Mouse (Mus musculus) limb, embryonic 11.5 days (tissue): ENCODE results near the gene Vmn1r193. TPM values are rescaled to one million over a fixed set of nuclear protein-coding genes. Genes with fewer than 3 reads are reported as not detected.
"Not testable (repeated sequence)": the region's sequence is repeated elsewhere in the genome, so short reads cannot be mapped to it uniquely, and the experiment has no call there.

Experiments
- ATAC-seq: fragments of 200-750 bp; cut with Nextera tagmentation; 2 replicates; pipeline ENCODE4 v1.8.0; 2017; ENCODE audit warnings: low read depth; ENCODE audit not compliant: insufficient number of reproducible peaks, low FRiP score, low TSS enrichment
- DNase-seq: peaks from one replicate; pipeline ENCODE4 v3.0.0-alpha.2; 2015; ENCODE audit warnings: low spot score
- H3K27ac ChIP-seq: fragments of 300-500 bp; sonication (generic); replicated peaks from 2 replicates; pipeline ENCODE4 v1.5.1; 2014; ENCODE audit warnings: low read depth, mild to moderate bottlenecking, low read length
- H3K27me3 ChIP-seq: fragments of 300-500 bp; sonication (generic); 2 replicates; pipeline ENCODE4 v1.6.1; 2014; ENCODE audit warnings: mild to moderate bottlenecking, low read length, mixed read lengths; ENCODE audit not compliant: control insufficient read depth, insufficient read depth
- H3K36me3 ChIP-seq: fragments of 300-500 bp; sonication (generic); 2 replicates; pipeline ENCODE4 v1.6.1; 2014; ENCODE audit warnings: mild to moderate bottlenecking, low read length, moderate library complexity, mixed read lengths; ENCODE audit not compliant: control insufficient read depth, insufficient read depth
- H3K4me1 ChIP-seq: fragments of 300-500 bp; sonication (generic); 2 replicates; pipeline ENCODE4 v1.6.1; 2014; ENCODE audit warnings: low read length, mixed read lengths; ENCODE audit not compliant: control insufficient read depth, insufficient read depth
- H3K4me2 ChIP-seq: fragments of 300-500 bp; sonication (generic); 2 replicates; pipeline ENCODE4 v1.6.1; 2014; ENCODE audit warnings: low read depth, mild to moderate bottlenecking, moderate library complexity; ENCODE audit not compliant: severe bottlenecking
- H3K4me3 ChIP-seq: fragments of 300-500 bp; sonication (generic); 2 replicates; pipeline ENCODE4 v1.5.1; 2014; ENCODE audit warnings: low read depth, low read length
- H3K9ac ChIP-seq: fragments of 300-500 bp; sonication (generic); 2 replicates; pipeline ENCODE4 v1.6.1; 2014; ENCODE audit warnings: mild to moderate bottlenecking, low read length
- H3K9me3 ChIP-seq: fragments of 300-500 bp; sonication (generic); 2 replicates; pipeline ENCODE4 v1.6.1; 2016; ENCODE audit warnings: low read length; ENCODE audit not compliant: control insufficient read depth
- WGBS: fragments of 180-500 bp; shearing (Covaris S2); extraction: QIAGEN DNeasy Blood & Tissue Kit; methylation state at CpG from one replicate; pipeline ENCODE4 v1.1.7; 2014; 5-methylcytosine and 5-hydroxymethylcytosine counted together
- polyA plus RNA-seq: library from polyadenylated mRNA; unstranded; fragments of >200 nt; fragmentation: Nextera tagmentation; extraction: Ambion mirVana; gene quantifications from 2 replicates; pipeline ENCODE4 v1.2.1, GENCODE M21; 2014

The Vmn1r193 gene
- polyA plus RNA-seq: not detected in 2 replicates

DNA sequence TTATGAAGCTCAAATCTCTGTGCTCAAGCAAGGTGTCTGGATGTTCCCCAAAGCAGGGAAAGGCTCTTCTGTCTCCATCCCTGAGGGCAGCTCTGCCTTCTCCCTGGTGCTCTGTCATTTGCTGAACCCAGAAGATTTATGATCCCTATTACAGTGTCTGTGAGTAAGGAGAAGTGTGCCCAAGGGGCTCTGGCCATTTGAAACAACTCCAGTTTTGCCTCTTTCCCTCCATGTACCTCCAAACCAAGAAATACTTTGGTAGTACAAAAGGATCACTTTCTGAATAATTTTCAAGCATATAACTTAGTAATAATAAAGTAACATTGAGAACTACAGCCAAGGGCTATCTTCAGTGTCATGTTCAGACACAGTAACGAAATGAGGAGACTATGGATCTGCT lies at the start of gene Vmn1r193:
Vmn1r193 (minus strand) TSS at position 101 of the 400 bp plus-strand sequence.
- H3K4me3 ChIP-seq, ATAC-seq: not testable (repeated sequence)
- WGBS: 76% methylated on average over 1 of the region's 1 CpGs

DNA sequence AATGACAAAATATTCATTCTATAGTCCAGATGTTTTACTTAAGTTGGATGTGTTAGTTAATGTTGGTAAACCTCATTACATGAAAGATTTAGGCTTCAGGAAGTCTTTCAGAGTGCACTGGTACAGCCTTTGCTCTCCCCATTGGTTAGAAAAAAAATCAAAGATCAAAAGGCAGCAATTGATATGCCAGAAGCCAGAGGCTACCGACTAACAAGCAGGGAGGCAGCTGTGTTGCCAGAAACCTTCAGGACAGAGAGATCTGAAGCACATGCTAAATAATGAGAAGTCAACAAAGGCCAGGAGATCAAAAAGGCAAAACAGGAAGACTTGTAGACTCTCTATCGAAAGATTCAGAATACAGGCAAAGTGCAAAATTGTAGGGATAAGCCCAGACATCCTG lies 48.8 kb upstream of the Vmn1r193 start:
- Histone ChIP-seq H3K4me2 (no peak overlapping the region), H3K36me3 (no peaks in the 10 kb centered on the region), H3K27me3 (no peaks in the 10 kb centered on the region), H3K27ac (no peak overlapping the region), H3K9ac (no peak overlapping the region), H3K4me3 (no peak overlapping the region), H3K9me3 (no peaks in the 10 kb centered on the region), H3K4me1 (no peaks in the 10 kb centered on the region)
- DNase-seq: no peak
- 21% methylated on average over 2 of the region's 2 CpGs for WGBS
- no peak for ATAC-seq

More for the DNA sequence above, at the start of gene Vmn1r193:
- not testable (repeated sequence) for H3K9ac ChIP-seq, H3K27me3 ChIP-seq, H3K36me3 ChIP-seq, DNase-seq, H3K27ac ChIP-seq, H3K9me3 ChIP-seq, H3K4me1 ChIP-seq, H3K4me2 ChIP-seq

DNA sequence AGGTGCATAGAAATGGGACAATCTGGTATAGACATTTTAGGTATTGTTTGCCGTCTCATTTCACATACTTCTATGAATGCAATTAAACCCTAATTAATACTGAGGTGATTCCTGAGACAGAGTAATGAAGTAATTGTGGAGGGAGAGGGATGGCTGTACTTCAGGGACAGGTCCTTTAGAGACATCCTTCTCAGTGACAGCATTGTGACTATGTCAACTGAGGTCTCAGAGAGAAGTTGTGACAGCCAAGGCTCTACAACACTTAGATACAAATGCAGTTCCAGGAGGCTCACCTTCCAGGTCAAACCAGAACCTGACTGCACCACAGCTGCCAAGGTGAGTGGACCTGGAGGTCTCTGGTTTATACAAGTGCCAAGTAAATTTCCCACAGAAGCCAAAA lies 47.3 kb upstream of the Vmn1r193 start, which contains the start of gene Vmn1r195:
Vmn1r195 (plus strand) TSS at position 301 of the 400 bp plus-strand sequence.
- 89% methylated on average over 1 of the region's 1 CpGs for WGBS
- DNase-seq, H3K27me3 ChIP-seq, H3K4me3 ChIP-seq, H3K27ac ChIP-seq, ATAC-seq, H3K36me3 ChIP-seq, H3K4me2 ChIP-seq, H3K9ac ChIP-seq, H3K9me3 ChIP-seq, H3K4me1 ChIP-seq: not testable (repeated sequence)

GRCm38 (mm10) chr13:22243915-22244314 lies 21.0 kb upstream of the Vmn1r193 start, which contains the start of gene Vmn1r194:
Vmn1r194 (plus strand) TSS chr13:22244215.
- Histone ChIP-seq H3K4me1 (no peaks in the 10 kb centered on the region), H3K4me2 (no peak within 1 kb of the TSS), H3K4me3 (no peak within 1 kb of the TSS), H3K27ac (no peak within 1 kb of the TSS), H3K9ac (no peak within 1 kb of the TSS), H3K36me3 (no peaks in the 10 kb centered on the region), H3K9me3 (no peaks in the 10 kb centered on the region), H3K27me3 (no peaks in the 10 kb centered on the region)
- 59% methylated on average over 1 of the region's 1 CpGs for WGBS
- ATAC-seq: no peak
- no peak for DNase-seq

DNA sequence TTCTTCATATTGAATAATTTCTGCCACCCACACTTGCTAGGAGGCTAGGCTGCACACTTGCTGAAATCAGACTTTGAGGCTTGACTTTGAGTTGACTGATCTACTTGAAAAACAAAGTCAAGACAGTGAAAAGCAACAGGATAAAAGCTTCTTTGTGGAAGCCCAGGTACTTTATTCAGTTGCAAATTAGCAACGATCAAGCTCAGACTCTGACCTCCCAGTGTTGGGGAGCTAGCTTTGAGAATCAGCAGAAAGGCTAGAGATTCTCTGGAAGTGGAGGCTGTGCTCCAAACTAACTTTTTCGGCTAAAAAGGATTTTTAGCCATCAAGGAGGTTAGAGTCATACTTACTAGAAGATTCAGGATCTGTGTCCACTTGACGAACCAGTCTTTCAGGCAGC lies 30.2 kb downstream of the Vmn1r193 start:
- H3K4me1 ChIP-seq, H3K36me3 ChIP-seq, H3K27me3 ChIP-seq, ATAC-seq, DNase-seq, H3K27ac ChIP-seq, H3K4me2 ChIP-seq, H3K4me3 ChIP-seq, H3K9ac ChIP-seq, H3K9me3 ChIP-seq: not testable (repeated sequence)
- WGBS: 83% methylated on average over 3 of the region's 3 CpGs

GRCm38 (mm10) chr13:22191041-22191440 lies 31.9 kb downstream of the Vmn1r193 start, which contains the start of gene Vmn1r192:
Vmn1r192 (minus strand) TSS chr13:22191141.
- Histone ChIP-seq H3K4me1 (no peaks in the 10 kb centered on the region), H3K4me3 (no peak within 1 kb of the TSS), H3K4me2 (no peak within 1 kb of the TSS), H3K27me3 (no peaks in the 10 kb centered on the region), H3K9me3 (no peaks in the 10 kb centered on the region), H3K36me3 (no peaks in the 10 kb centered on the region), H3K27ac (no peak within 1 kb of the TSS), H3K9ac (no peak within 1 kb of the TSS)
- ATAC-seq (no peak), DNase-seq (no peak)

- 78% methylated on average over 2 of the region's 2 CpGs for WGBS
- Histone ChIP-seq H3K4me2 (no peak overlapping the region), H3K4me1 (no peaks in the 10 kb centered on the region), H3K9ac (no peak overlapping the region), H3K9me3 (no peaks in the 10 kb centered on the region), H3K27ac (no peak overlapping the region), H3K4me3 (no peak overlapping the region), H3K27me3 (no peaks in the 10 kb centered on the region), H3K36me3 (no peaks in the 10 kb centered on the region)
- ATAC-seq (no peak), DNase-seq (no peak)
Observed at GRCm38 (mm10) chr13:22190385-22190784, 32.6 kb downstream of the Vmn1r193 start.

GRCm38 (mm10) chr13:22189313-22189712 lies 33.6 kb downstream of the Vmn1r193 start:
- no peaks in the 10 kb centered on the region for H3K27me3 ChIP-seq

DNA sequence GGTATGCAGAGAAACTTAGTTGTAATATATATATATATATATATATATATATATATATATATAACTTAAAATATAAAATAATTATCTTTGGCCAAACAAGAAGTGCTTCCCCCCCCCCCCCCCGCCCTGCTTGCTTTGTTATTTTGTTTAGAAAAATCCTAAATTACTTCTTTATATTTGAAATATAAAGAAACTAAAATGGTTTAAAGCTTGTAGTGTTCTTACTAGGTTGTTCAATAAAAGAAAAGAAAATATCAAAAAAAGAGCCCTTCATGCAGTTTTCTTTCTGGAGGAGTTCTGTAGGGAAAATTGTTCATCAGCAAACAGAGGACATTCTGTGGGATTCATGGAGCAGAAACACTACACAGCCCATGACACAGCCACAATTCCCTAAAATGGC lies 39.1 kb downstream of the Vmn1r193 start, which contains the start of gene Vmn1r191:
Vmn1r191 (minus strand) TSS at position 101 of the 400 bp plus-strand sequence.
- Histone ChIP-seq H3K27ac (no peak within 1 kb of the TSS), H3K9me3 (no peaks in the 10 kb centered on the region), H3K36me3 (no peaks in the 10 kb centered on the region), H3K4me2 (no peak within 1 kb of the TSS), H3K4me1 (no peaks in the 10 kb centered on the region), H3K4me3 (no peak within 1 kb of the TSS), H3K27me3 (no peaks in the 10 kb centered on the region), H3K9ac (no peak within 1 kb of the TSS)
- 90% methylated on average over 1 of the region's 1 CpGs for WGBS
- no peak for DNase-seq
- no peak for ATAC-seq

More at GRCm38 (mm10) chr13:22189313-22189712, 33.6 kb downstream of the Vmn1r193 start:
- Histone ChIP-seq H3K9ac (no peak overlapping the region), H3K4me2 (no peak overlapping the region), H3K9me3 (no peaks in the 10 kb centered on the region), H3K4me3 (no peak overlapping the region), H3K4me1 (no peaks in the 10 kb centered on the region), H3K36me3 (no peaks in the 10 kb centered on the region), H3K27ac (no peak overlapping the region)
- WGBS: 86% methylated on average over 2 of the region's 2 CpGs
- no peak for ATAC-seq
- no peak for DNase-seq
